Mouse (Mus musculus) forebrain, embryonic 12.5 days (tissue): ENCODE data around the gene Prcd. TPM values are rescaled to one million over a fixed set of nuclear protein-coding genes. Genes with fewer than 3 reads are reported as not detected.
A peak's percentile ranks its signal among the peaks of the same experiment; 100 is the strongest.
"Not testable (repeated sequence)": the region's sequence is repeated elsewhere in the genome, so short reads cannot be mapped to it uniquely, and the experiment has no call there.

ENCODE experiments used
- ATAC-seq: fragments of 200-750 bp; cut with Nextera tagmentation; 2 replicates; pipeline ENCODE4 v1.8.0; 2017; ENCODE audit warnings: moderate TSS enrichment; ENCODE audit not compliant: low FRiP score
- H3K27ac ChIP-seq: fragments of 300-500 bp; sonication (generic); 2 replicates; pipeline ENCODE4 v1.5.1; 2016; ENCODE audit warnings: mild to moderate bottlenecking
- H3K27me3 ChIP-seq: fragments of 300-500 bp; sonication (generic); 2 replicates; pipeline ENCODE4 v1.6.1; 2016; ENCODE audit warnings: mild to moderate bottlenecking
- H3K36me3 ChIP-seq: fragments of 300-500 bp; sonication (generic); replicated peaks from 2 replicates; pipeline ENCODE4 v1.6.1; 2016; ENCODE audit warnings: mild to moderate bottlenecking
- H3K4me1 ChIP-seq: fragments of 300-500 bp; sonication (generic); 2 replicates; pipeline ENCODE4 v1.6.1; 2016
- H3K4me2 ChIP-seq: fragments of 300-500 bp; sonication (generic); 2 replicates; pipeline ENCODE4 v1.6.1; 2016; ENCODE audit warnings: mild to moderate bottlenecking, moderate library complexity
- H3K4me3 ChIP-seq: fragments of 300-500 bp; sonication (generic); replicated peaks from 2 replicates; pipeline ENCODE4 v1.5.1; 2016; ENCODE audit warnings: mild to moderate bottlenecking
- H3K9ac ChIP-seq: fragments of 300-500 bp; sonication (generic); 2 replicates; pipeline ENCODE4 v1.6.1; 2016; ENCODE audit warnings: mild to moderate bottlenecking
- H3K9me3 ChIP-seq: fragments of 300-500 bp; sonication (generic); 2 replicates; pipeline ENCODE4 v1.6.1; 2016
- WGBS: fragments of 180-500 bp; shearing (Covaris S2); methylation state at CpG from one replicate; pipeline ENCODE4 v1.1.7; 2016; 5-methylcytosine and 5-hydroxymethylcytosine counted together
- polyA plus RNA-seq: library from polyadenylated mRNA; unstranded; fragments of >200 nt; fragmentation: Nextera tagmentation; extraction: Ambion mirVana; gene quantifications from 2 replicates; pipeline ENCODE4 v1.2.1, GENCODE M21; 2016

Gene Prcd
- polyA plus RNA-seq, 1 experiment from 2014 or later: 1.3 TPM

DNA sequence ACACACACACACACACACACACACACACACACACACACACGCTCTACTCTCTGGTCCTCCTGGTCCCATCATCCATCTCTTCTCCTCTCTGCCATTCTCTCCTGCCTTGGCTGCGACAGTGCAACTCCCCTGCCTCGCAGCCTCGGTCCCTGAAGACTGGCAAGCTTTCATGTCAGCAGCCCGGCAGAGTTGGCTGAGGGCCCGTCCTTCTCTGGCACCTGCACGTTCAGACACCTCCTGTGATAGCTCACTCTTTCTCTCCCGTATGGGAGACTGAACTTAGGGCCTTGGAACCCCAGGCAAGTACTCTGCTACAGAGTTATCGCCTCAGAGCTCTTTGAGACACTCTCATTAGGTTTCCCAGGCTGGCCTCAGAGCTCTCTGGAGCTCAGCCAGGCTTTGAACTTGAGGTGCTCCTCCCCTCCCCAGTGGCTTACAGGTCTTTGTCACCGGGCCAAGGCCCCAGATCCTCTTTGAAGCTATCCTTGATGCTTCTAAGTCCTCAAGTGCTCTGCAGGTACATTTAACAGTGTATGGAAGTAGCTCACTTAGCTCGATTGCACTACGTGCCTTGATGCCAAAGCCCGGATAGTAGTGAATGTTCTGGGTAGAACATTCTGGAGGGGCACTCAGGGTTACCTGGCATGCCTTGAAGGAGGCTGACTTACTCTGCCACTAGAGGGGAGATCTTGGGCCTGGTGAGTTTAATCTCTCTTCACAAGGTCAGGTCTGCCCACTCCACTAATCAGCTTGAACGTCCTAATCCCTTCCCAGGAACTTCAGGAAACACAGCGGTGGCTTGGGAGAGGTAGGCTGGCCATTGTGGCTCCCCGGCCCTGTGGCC is 3.2 kb downstream of the Prcd start:
- 65% methylated on average over 16 of the region's 16 CpGs for WGBS
- peak overlapping the region; percentile 34 for H3K4me3 ChIP-seq
- no peaks in the 10 kb centered on the region for H3K9me3 ChIP-seq
- peaks cover 51% of the 10 kb centered on the region for H3K4me1 ChIP-seq
- 0 out of 2 replicates have a peak overlapping the region, but pooled peaks have one; percentile 36 for H3K9ac ChIP-seq
- peak overlapping the region; percentile 55 for H3K4me2 ChIP-seq
- H3K36me3 ChIP-seq: no peaks in the 10 kb centered on the region
- H3K27ac ChIP-seq: peak overlapping the region; percentile 88
- peaks cover 50% of the 10 kb centered on the region for H3K27me3 ChIP-seq
- ATAC-seq: no peak

DNA sequence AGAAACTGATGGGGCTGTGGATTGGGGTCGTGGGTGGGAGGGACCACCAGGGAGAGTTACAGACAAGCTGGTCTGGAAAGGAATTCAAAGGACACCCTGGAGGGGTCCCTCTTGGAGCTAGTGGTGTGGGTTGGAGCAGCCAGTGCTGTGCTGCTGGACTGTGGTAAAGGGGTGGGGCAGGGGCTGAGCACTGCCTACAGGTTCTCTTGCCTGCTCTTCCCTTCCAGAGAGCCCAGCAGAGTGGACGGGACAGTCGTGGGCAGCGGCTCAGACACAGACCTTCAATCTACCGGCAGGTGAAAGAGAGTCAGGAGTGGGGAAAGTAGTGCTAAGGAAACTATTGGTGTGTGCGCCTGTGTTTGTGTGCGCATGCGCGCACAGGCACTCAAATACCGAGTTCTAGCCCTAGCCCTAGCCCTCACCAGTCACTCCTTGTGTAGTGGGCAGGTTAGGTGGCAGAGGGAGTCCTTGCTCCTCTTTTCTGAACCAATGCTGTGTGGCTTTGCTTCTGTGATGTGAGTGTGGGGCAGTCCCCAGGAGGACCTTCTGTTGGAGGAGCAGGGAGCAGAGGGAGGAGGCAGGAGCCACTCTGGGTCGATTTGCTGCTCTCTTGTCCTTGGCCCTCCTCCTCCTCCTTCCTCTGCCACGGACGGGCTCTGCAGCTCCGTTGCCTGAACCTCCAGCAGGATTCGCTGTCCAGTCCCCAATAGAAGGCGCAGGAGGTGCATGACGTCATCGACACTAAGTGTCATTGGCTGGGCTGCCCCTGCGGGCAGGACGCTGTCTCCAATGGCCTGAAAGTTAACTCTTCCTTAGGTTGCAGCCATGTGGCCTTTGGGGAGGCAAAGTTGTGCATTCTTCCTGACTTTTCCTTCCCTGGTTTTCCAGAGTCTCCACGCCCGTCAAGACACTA is 4.2 kb downstream of the Prcd start:
- Histone ChIP-seq H3K27ac (peak overlapping the region; percentile 88), H3K36me3 (no peaks in the 10 kb centered on the region), H3K4me3 (peak overlapping the region; percentile 34), H3K9ac (peak overlapping the region; percentile 36), H3K9me3 (no peaks in the 10 kb centered on the region), H3K4me1 (peaks cover 61% of the 10 kb centered on the region), H3K27me3 (peaks cover 47% of the 10 kb centered on the region), H3K4me2 (peak overlapping the region; percentile 55)
- ATAC-seq: peak; percentile 88
- WGBS: 9% methylated on average over 22 of the region's 22 CpGs

DNA sequence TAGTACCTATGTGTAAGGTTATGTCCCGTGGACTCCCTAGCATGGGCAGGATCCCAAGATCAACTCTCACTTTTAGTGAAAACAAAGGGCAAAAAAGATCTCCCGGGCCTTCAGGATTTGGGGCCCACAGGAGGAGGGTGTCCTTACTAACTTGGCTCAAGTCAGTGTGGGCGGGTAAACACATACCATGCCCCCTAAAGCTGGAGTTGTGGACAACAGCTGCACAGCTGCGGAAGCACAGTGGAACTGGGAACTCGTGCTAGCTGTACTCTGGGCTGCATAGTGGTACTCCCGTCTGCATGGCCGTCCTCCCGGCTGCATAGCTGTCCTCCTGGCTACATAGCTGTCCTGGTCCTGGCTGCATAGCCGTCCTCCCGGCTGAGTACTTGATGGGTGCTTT is 4.9 kb downstream of the Prcd start:
- Histone ChIP-seq H3K4me1 (peaks cover 66% of the 10 kb centered on the region), H3K4me3 (no peak overlapping the region), H3K27ac (peak overlapping the region; percentile 88), H3K9me3 (no peaks in the 10 kb centered on the region), H3K36me3 (no peaks in the 10 kb centered on the region), H3K9ac (no peak overlapping the region), H3K4me2 (peak overlapping the region; percentile 55), H3K27me3 (peaks cover 46% of the 10 kb centered on the region)
- 63% methylated on average over 10 of the region's 10 CpGs for WGBS
- ATAC-seq: no peak

- no peak overlapping the region for H3K4me3 ChIP-seq
- 85% methylated on average over 15 of the region's 15 CpGs for WGBS
- peaks cover 42% of the 10 kb centered on the region for H3K27me3 ChIP-seq
- no peak overlapping the region for H3K9ac ChIP-seq
- H3K4me2 ChIP-seq: no peak overlapping the region
- no peaks in the 10 kb centered on the region for H3K36me3 ChIP-seq
- H3K9me3 ChIP-seq: no peaks in the 10 kb centered on the region
- H3K4me1 ChIP-seq: peaks cover 66% of the 10 kb centered on the region
- ATAC-seq: no peak
- H3K27ac ChIP-seq: no peak overlapping the region
Observed at GRCm38 (mm10) chr11:116659027-116659621, 5.8 kb downstream of the Prcd start.

GRCm38 (mm10) chr11:116660181-116660580 is 6.8 kb downstream of the Prcd start:
- H3K27ac ChIP-seq: peak overlapping the region; percentile 83
- no peak for ATAC-seq
- H3K27me3 ChIP-seq: peaks cover 32% of the 10 kb centered on the region
- no peak overlapping the region for H3K4me3 ChIP-seq
- H3K36me3 ChIP-seq: no peaks in the 10 kb centered on the region
- H3K9ac ChIP-seq: no peak overlapping the region
- H3K4me1 ChIP-seq: peaks cover 66% of the 10 kb centered on the region
- no peaks in the 10 kb centered on the region for H3K9me3 ChIP-seq
- WGBS: 78% methylated on average over 9 of the region's 9 CpGs
- no peak overlapping the region for H3K4me2 ChIP-seq

DNA sequence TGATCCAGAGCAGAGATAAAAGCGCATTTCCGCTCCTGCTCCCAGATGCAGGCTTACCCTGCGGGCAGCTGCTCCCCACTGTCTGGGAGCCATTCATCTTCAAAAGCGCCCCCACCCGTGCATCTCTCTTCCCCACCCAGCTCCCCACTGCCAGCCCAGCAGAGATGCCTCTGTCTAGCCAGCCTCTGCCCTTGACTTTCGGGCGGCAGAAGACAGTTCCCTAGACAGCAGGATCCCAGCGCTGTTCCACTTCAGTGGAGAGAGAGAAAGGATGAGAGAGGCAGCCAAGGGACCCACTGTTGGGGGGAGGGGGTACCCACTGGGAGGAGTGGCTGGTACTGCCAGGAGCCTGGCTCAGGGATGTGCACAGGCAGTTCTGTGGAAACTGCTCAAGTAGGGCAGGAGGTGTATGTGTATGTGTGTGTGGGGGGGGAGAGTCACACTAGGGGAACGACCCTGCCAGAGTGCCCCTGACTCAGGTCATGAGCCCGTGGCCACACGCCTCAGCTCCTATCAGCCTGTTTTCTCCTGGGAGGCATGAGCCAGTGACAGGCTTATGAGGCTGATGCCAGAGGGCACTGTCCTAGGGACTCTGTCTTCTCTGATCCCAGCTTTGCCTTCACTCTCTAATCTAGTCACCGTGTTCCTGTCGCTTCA is 8.1 kb downstream of the Prcd start:
- Histone ChIP-seq H3K36me3 (no peaks in the 10 kb centered on the region), H3K4me1 (peaks cover 66% of the 10 kb centered on the region), H3K9ac (0 out of 2 replicates have a peak overlapping the region, but pooled peaks have one; percentile 45), H3K27ac (peak overlapping the region; percentile 83), H3K9me3 (no peaks in the 10 kb centered on the region), H3K27me3 (peaks cover 24% of the 10 kb centered on the region), H3K4me2 (peak overlapping the region; percentile 40), H3K4me3 (no peak overlapping the region)
- WGBS: 22% methylated on average over 13 of the region's 13 CpGs
- ATAC-seq: peak; percentile 27; the same call in 1 of the 2 replicates

DNA sequence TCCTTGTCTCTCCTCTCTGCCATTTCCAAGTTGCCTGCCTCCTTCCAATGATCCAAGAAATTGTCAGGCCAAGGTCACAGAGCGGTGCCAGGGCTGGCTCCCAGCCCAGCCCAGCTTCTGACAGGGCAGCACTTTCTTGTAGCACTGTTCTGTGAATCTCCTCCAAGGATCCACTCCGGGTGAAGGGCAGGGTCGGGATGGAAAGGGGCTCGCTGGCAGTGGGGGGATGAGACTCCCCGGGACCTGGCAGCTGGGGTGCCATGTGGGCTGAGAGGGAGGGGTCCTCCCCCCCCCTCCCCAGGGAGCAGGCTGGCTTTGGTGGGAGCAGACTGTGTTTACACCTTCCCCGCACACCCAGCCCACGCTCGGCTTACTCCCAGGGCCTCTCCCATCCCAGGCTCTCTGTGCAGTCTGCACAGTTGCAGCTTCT is 8.6 kb downstream of the Prcd start:
- no peak for ATAC-seq
- 66% methylated on average over 8 of the region's 8 CpGs for WGBS

DNA sequence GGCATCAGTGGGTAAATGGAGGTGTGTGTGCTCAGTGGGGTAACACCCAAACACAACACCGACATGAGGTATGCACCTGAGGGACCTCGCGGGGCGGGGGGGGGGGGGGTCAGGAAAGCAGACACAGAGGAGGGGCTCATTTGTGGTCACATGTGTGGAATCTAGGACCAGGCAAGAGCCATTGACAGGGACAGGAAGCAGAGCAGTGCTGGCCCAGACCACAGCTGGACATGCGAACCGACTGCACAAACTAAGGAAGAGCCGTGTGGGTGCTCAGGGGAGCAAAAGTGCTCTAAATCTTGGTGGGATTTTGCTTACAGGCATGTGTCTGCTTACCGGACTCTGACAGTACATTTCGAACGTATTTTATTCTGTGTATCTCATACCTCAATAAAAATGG is 12.0 kb downstream of the Prcd start:
- H3K27me3 ChIP-seq: peaks cover 27% of the 10 kb centered on the region
- no peaks in the 10 kb centered on the region for H3K9me3 ChIP-seq
- no peak overlapping the region for H3K4me2 ChIP-seq
- H3K9ac ChIP-seq: no peak overlapping the region
- H3K27ac ChIP-seq: no peak overlapping the region
- H3K4me3 ChIP-seq: no peak overlapping the region
- peaks cover 57% of the 10 kb centered on the region for H3K4me1 ChIP-seq
- ATAC-seq: no peak
- 78% methylated on average over 10 of the region's 10 CpGs for WGBS
- no peaks in the 10 kb centered on the region for H3K36me3 ChIP-seq

More for the DNA sequence above, 8.6 kb downstream of the Prcd start:
- no peak overlapping the region for H3K4me2 ChIP-seq
- peaks cover 61% of the 10 kb centered on the region for H3K4me1 ChIP-seq
- no peaks in the 10 kb centered on the region for H3K36me3 ChIP-seq
- no peak overlapping the region for H3K4me3 ChIP-seq
- no peaks in the 10 kb centered on the region for H3K9me3 ChIP-seq
- peak overlapping the region; percentile 45; the same call in 1 of the 2 replicates for H3K9ac ChIP-seq
- peak overlapping the region; percentile 83 for H3K27ac ChIP-seq
- H3K27me3 ChIP-seq: peaks cover 24% of the 10 kb centered on the region

DNA sequence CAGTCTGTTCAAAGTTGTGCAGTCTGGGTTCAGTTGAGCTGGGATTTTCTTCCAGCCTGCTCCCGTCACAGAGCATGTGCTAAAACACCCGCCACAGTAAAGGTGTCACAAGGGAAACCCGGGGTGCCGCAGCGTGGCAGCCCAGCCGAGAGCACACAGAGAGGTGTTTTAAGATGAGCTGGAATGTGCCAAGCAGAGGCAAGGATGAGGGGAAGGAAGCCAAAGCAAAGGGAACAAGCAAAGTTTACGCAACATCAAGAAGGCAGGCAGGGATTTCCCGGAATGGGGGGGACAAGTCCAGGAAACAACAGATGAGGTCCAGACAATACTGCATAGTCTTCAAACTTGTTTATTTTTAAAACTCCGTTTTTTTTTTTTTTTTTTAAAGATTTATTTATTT is 13.2 kb downstream of the Prcd start:
- 80% methylated on average over 9 of the region's 9 CpGs for WGBS
- no peak overlapping the region for H3K9ac ChIP-seq
- no peak overlapping the region for H3K4me2 ChIP-seq
- H3K36me3 ChIP-seq: no peaks in the 10 kb centered on the region
- no peaks in the 10 kb centered on the region for H3K9me3 ChIP-seq
- no peak overlapping the region for H3K4me3 ChIP-seq
- H3K4me1 ChIP-seq: peaks cover 50% of the 10 kb centered on the region
- no peak overlapping the region for H3K27ac ChIP-seq
- ATAC-seq: no peak
- H3K27me3 ChIP-seq: peaks cover 22% of the 10 kb centered on the region

DNA sequence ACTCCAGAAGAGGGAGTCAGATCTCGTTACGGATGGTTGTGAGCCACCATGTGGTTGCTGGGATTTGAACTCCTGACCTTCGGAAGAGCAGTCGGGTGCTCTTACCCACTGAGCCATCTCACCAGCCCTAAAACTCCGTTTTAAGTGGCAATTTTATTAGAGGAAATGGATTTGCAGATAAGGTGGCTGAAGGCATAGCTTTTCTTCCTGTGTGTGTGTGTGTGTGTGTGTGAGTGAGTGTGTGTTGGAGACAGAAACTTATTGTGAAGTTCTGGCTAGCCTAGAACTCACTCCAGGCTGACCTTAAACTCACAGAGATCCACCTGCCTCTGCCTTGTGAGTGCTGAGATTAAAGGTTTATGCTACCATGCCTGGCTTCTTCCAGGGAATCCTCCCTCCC is 13.7 kb downstream of the Prcd start:
- not testable (repeated sequence) for H3K36me3 ChIP-seq, H3K9me3 ChIP-seq, H3K4me2 ChIP-seq, H3K27ac ChIP-seq, H3K9ac ChIP-seq, ATAC-seq, H3K4me3 ChIP-seq
- H3K4me1 ChIP-seq: peaks cover 46% of the 10 kb centered on the region
- peaks cover 19% of the 10 kb centered on the region for H3K27me3 ChIP-seq
- WGBS: 92% methylated on average over 3 of the region's 5 CpGs

- peaks cover 45% of the 10 kb centered on the region for H3K4me1 ChIP-seq
- H3K9me3 ChIP-seq: no peaks in the 10 kb centered on the region
- H3K4me3 ChIP-seq: no peak overlapping the region
- H3K9ac ChIP-seq: no peak overlapping the region
- H3K4me2 ChIP-seq: no peak overlapping the region
- 88% methylated on average over 8 of the region's 8 CpGs for WGBS
- peaks cover 10% of the 10 kb centered on the region for H3K27me3 ChIP-seq
- no peaks in the 10 kb centered on the region for H3K36me3 ChIP-seq
- H3K27ac ChIP-seq: no peak overlapping the region
- ATAC-seq: no peak
Observed at GRCm38 (mm10) chr11:116667930-116668329, 14.6 kb downstream of the Prcd start.
